Mouse (Mus musculus): Measurements from ENCODE around the gene Coro2b.

Coro2b gene

DNA sequence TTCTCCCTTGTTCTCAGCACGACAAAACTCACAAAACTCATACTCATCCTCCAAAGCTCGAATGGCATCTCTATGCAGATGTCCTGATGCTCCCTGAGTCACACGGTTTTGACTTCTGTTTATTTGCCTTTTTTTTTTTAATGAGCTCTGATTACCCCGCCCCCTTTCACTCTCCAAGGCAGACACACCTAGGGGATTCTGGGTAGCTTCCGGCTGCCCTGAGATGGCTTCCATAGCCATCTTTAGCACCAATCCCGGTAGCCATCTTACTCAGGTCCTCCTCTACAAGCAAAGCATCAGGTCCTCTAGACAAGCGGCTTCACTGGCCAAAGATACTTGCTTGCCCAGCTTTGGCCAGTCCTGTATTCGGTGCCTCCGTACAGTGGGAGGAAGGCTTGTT, 3.3 kb upstream of the Coro2b start:
- CTCF ChIA-PET = interaction anchor here (1.7 kb wide), 1 partner anchor 10 kb away, joined by 3 read pairs; no protein-coding TSS in a partner anchor

DNA sequence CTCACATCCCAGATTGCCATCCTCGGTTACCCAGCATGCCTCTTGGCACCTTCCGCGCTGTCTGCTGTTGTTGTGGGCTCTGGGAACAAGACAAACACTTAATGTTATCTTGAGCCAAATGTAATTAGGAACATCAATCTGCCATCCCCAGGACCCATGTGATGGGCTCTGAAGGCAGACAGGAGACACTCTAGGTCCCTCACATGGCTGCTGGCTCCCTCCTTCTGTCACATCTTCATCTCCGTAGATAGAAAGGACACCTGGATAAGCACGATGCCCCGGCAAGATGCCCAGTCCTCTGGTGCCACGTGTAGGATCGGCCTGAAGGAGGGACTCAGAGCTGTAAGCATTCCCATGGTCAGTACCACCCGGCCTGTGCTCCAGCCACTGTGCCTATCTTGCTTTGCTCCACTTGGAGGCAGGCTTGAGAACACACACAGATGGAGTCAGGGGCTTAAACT, 2.4 kb upstream of the Coro2b start:
- CTCF ChIA-PET = interaction anchor here (1.7 kb wide), 1 partner anchor 11 kb away, joined by 3 read pairs; no protein-coding TSS in a partner anchor

DNA sequence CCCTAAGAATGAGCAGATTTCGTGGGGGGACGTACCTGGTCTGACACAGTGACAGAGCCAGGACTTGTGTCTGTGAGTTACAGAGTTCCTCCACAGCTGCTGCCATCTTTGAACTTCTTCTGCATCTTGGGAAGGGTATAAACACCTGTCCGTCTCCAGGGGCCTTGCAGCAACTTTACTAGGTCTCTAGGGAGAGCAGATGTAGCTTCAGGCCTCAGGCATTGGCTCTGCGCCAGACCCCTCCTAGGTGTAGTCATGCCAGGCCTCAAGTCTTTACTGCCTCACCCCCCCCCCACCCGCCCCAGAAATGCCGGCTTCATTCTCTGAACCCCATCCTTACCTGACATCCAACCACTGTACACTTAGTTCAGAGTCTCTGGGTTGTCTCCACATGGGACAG, 1.1 kb upstream of the Coro2b start:
- CTCF ChIA-PET = interaction anchor here (0.6 to 0.7 kb wide), 2 partner anchors 12 to 527 kb away, joined by 3 to 6 read pairs; no protein-coding TSS in a partner anchor

DNA sequence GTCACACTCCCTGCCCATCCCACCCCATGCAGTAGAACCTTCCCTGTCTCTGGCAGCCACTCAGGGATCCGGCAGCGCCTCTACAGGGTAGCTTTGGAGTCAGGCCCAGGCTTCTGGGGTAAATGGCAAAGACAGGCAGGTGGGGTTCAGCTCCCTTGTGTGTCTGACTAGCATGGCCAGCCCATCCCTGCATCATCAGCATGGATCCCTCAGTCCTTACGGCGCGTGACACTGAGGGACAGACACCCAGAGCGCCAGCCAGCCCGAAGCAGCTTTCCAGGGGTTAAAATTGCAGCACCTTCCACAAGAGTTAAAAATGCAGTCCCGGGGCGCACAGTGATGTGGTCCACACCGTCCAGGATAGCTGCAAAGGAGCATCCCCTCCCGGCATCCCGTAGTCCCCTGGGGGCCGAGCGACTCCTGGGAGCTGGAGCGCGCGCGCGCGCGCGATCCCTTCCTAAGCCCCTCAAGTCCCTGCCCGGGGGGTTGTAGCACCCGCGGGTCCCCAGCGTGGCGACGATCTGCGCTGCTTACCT, 657 bp downstream of the Coro2b start:
- CTCF ChIA-PET = no interaction called here

DNA sequence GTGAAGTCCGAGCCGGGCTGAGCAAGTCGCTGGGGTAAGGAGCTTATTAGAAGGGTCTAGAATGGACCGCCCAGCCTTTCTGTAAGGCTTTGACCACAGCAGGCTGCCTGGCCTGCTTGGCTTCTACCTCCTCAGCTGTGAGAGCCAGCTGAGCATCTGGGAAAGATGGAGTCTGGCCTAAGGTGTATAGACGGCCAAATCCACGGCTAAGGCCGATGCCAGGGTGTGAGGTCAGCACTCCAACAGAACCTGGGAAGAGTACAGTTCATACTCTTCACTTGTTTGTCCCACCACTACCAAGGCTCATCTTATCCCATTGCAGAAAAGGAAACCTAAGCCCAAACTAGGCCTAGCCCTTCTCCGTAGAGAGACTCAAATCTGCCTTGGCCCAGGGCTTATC, 1.3 kb downstream of the Coro2b start:
- CTCF ChIA-PET = no interaction called here

- CTCF ChIA-PET = no interaction called here
Observed at GRCm38 (mm10) chr9:62534691-62535090, 2.2 kb downstream of the Coro2b start.

DNA sequence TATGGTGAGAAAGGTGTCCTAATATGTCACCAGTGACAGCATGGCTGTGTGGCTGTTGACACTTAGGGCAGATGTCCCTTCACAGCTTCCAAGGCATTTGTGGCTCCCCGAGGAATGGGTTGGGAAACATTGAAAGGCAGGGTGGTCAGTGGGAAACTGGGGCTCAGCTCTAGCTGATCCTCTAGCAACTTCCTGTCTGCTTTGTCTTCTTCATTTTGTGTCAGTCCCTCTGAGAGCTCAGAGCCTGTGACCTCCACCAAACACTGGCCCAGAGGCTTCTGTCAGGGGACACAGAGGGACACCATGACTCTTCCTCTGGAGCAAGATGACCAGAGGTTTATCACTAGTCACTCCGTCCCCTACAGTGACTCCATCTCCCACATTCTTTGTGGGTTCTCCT, 2.7 kb downstream of the Coro2b start:
- CTCF ChIA-PET = interaction anchor here (0.6 kb wide), 1 partner anchor 224 kb away, joined by 3 read pairs; no protein-coding TSS in a partner anchor

DNA sequence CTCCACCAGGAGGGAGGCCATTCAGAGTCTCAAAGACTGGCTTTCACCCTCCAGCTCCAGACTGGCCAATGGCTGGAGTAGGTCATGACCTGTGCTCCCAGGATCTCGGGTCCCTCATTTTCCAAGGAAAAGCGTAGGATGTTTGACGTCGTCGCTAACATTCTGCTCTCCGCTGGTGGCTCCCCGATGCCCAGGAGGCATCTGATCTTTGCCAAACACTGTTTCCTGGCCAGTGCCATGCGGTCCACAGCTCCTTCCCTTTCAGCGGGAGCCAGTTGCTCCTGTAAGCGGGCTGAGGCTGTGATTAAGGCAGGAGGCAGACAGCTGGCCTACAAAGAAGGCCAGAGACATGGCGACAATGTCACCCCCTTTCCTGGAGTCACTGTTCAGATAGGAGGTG, 4.0 kb downstream of the Coro2b start:
- CTCF ChIA-PET = no interaction called here

DNA sequence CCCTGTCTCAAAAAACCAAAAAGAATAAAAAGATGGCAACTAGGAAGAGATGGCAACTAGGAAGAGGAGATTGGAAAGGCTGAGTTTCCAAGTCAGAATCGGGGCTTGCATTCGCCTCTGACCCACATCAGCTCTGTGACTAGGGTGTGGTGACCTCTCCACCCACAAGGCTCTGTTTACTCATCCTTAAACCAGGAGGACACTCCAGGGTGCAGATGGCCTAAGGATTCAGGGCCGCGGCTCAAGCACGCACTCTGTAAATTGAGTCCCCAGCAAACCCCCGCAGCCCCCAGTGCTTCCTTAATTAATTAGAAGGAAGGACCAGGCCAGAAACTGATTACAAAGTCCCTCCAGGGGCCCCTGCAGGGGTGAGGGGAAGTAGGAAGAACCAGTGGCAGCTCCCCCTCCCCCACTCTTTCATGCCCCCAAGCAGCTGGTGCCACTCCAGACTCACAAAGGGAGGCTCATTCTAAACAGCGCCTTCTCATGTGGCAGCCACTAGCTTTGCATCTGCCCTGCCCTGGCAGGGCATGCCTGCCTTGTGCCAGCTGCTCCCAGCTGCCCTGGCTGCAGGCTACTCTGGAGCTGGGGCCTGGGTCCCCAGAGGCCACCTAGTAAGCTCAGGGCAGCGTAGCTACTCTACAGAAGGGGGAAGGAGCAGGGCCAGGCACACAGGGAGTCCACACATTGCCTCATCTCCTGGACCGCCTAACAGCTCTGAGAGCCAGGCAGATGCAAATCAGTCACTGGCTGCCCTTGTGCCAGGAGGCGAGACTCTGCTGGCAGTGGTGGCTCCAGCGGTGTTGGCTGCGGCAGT, 5.2 kb downstream of the Coro2b start:
- CTCF ChIA-PET = no interaction called here

- CTCF ChIA-PET = no interaction called here
Observed at GRCm38 (mm10) chr9:62528527-62528926, 8.3 kb downstream of the Coro2b start.

- CTCF ChIA-PET = interaction anchor here (0.5 kb wide), 1 partner anchor 269 kb away, joined by 3 read pairs; no protein-coding TSS in a partner anchor
Observed at GRCm38 (mm10) chr9:62526858-62527257, 10.0 kb downstream of the Coro2b start.

DNA sequence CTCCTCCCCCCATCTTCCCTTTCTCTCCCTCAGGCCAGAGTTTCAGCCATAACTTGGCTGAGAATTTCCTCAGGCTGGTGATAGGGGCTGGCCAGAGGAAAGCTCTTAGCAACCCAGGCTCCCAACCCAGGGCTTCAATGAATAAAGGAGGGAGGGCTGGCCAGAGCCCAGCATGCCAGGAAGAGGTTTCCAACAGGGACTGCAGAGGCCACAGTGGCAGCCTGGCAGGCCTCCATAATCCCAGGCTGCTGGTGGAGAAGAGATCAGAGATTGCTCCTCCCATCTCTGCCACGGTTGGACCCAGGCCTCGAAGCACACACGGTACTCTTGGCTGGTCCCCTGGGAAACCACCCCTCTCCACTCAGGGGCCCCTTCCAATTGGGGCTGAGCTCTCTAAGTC, 10.4 kb downstream of the Coro2b start:
- CTCF ChIA-PET = no interaction called here

- CTCF ChIA-PET = no interaction called here
Observed at GRCm38 (mm10) chr9:62524761-62525308, 12.0 kb downstream of the Coro2b start.

DNA sequence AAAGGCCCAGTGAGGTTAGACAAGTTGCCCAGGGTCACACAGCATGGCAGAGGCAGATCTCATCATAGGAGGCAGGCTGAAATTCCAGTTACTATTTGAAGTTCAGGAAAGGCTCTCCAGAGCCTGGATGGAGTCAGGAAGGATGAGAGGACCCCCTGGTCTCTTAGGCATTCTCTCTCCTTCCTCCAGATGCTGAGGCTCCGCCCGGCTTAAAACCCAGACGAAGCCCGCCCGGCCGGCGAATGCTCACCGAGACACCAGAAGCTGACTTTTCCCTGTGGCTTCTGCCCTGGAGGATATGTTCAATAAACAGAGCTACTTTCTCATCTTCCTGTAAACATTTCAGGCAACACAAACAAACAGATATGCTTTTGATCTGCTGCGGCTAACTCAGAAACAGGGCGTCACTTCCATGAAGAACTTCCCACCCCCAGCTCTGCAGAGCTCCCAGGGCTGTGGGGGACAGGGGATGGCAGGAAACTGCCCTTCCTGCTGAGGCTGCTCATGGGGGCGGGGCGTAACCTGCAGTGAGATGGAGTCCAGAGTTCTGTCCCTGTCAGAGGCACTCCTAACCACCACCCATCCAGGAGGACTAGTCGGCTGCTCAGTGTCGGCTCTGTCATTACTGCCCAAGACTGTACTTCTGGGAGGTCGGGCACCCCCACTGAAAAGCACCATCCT, 13.9 kb downstream of the Coro2b start:
- CTCF ChIA-PET = no interaction called here

GRCm38 (mm10) chr9:62522211-62522610, 14.6 kb downstream of the Coro2b start:
- CTCF ChIA-PET = no interaction called here

DNA sequence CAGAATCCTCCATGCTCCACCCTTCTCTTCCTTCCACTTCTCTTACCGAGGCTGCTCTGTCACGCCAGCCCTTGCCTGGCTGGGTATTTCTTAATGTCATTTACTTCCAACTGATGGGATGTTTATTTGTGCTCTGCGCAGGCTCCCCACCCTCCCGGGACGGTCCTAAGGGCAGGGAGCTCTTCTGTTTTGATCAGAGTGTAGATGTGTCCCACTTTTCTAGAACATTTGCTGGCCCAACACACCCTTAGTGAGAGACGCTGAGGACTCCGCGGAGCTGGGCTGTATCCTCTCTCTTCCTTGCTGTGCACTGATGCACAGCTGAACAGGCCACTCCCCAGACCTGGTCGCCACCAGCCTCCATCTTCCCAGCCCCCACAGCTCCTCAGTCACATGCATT, 15.3 kb downstream of the Coro2b start:
- CTCF ChIA-PET = no interaction called here

DNA sequence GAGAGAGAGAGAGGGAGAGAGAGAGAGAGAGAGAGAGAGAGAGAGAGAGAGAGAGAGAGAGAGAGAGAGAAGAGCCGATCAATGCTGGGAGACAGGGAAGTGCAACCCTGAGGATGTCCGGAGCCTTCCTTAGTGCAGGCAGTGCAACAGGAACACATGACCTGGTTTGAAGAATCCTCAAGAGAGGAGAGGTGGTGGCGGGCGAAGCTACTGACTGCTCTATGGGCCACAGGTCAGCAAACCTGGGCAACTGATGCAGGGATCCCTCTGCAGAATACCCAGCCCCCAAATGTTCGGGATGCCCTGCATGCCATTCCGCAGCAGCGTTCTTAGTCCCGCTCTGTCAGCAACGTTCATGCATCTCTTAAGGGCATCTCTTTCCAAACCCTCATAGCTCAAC, 15.9 kb downstream of the Coro2b start:
- CTCF ChIA-PET = interaction anchor here (0.7 to 1.0 kb wide), 2 partner anchors 23 to 606 kb away, joined by 7 to 10 read pairs; no protein-coding TSS in a partner anchor

DNA sequence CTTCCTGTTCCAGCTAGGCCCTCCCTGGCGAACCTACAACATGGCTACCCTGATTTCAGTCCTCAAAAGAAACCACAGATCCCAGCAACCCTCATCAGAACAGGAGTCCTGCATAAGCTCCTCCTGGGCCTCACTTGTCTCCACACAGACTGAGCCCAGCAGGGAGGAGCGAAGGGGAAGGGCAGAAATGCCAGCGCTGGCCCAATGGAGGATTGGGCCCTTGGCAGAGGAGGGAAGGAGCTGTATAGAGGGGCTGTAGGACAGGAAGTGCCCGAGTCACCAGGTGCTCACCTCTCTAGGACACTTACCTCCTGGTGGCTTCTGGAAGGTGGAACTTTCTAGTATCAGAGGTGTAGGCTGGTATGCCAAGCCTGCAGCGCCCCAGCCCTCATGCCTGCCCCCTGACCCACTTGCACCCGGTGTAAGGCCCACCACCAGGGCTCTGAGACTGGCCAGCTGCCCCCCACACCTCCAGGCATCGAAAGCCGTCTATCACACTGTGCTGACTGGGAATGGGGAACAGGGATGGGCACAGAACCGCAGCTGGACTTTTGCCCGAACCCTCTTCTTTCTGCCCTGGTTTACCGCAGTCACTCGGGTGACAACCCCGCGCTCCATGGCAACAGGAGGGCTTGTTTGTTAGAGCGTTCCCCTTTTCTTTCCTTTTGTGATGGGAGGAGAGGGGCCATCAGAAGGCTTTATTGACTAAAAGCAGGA, 16.9 kb downstream of the Coro2b start:
- CTCF ChIA-PET = interaction anchor here (0.7 to 1.0 kb wide), 2 partner anchors 22 to 607 kb away, joined by 7 to 10 read pairs; no protein-coding TSS in a partner anchor

GRCm38 (mm10) chr9:62519334-62519733, 17.5 kb downstream of the Coro2b start:
- CTCF ChIA-PET = no interaction called here

- CTCF ChIA-PET = no interaction called here
Observed at GRCm38 (mm10) chr9:62518572-62518971, 18.3 kb downstream of the Coro2b start.

DNA sequence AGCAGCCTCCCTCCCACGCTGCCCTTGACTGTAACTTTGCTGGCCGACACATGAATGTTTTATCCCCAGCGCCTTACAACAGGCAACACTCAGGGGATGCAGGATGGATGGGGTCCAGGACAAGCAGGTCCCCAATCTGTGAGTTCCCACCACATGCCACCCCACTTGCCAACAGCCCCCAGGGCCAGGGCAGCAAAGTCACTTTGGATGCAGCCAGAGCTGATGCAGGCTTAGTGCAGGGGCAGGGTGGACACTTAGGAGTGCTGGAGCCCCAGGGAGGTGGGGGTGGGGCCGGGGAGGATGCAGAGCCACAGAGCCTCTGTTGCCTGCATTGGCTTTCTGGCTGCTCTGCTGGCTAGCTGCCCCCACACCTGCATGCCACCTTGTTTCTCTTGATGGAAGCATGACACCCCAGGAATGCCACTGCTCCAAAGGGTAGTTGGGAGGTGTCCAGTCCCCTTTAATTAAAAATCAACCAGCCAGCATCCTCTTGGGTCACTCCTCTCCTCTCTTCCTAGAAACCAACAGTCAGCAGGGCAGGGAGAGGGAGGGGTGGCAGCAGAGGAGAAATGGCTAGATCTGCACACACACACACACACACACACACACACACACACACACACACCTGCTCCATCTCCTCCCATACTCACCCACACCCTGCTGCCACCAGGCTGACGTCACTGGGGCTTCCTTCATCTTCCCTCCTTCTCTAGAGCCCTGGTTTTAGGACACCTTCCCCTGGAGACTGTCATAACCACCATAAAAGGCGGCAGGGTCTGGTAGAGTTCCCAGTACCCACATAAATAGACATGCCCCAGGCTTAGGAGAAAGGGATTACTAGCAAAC, 19.5 kb downstream of the Coro2b start:
- CTCF ChIA-PET = no interaction called here

All from spleen, embryonic (tissue).